Mouse (Mus musculus) heart, adult 18-20 months (tissue): Measurements from ENCODE around the gene Ankrd11. TPM values are rescaled to one million over a fixed set of nuclear protein-coding genes. Genes with fewer than 3 reads are reported as not detected.

Source experiments
- DNase-seq, 2 experiments: peaks; one replicate each; pipeline ENCODE4 v3.0.0; 2021 to 2022; ENCODE audit warnings: mixed read lengths in 1 of 2
- total RNA-seq, 2 experiments: library from RNA; stranded (reverse); gene quantifications; 2 replicates each; pipeline ENCODE4 v1.2.3; 2021

Gene Ankrd11
- total RNA-seq, 2 experiments from 2014 or later, result 67.7 to 72.7 TPM

DNA sequence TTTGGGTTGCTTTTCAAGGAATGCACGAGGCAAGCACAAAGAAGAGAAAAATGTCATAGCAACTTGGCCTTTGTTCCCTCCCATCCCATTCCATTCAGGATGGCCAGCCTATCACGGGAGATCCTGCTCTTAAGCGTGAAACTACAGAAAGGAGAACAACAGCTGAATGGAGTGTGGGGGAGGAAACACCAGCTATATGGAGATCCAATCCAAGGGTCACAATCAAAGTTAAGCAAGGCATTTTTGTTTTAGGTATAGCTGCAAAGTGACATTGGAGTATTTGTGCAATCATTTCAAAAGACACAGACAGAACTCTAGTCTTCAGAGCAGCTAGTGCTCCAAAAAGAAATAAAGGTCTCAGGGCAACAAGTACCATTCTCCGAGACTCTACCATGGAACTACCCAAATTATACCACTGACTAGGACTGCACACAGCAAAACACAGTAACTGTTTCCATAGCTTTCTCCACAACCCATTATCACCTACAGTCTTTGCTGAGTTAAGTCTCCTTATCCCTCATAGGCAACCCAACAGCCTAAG lies 1.9 kb downstream of the Ankrd11 start:
- peak in 1 of 2 experiments; percentile 27 for DNase-seq

GRCm38 (mm10) chr8:123039376-123040109 lies 2.5 kb downstream of the Ankrd11 start:
- DNase-seq, result peak in 1 of 2 experiments; percentile 17

DNA sequence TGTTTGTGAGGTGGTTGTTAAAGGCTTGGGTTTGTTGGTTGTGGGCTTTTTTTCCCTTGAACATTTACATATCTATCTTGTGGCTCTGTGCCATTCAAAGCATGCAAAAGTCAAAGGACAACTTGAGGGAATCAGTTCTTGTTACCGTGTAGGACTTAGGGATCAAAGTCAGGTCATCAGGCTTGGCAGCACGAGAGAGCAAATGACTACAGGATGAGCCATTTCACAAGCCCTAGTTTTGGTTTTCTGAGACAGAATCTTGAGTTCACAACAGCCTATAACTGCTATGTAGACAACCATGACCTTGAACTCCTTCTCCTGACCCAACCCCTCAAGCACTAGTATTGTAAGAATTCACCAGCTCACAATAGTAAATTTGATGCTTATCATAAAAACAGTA lies 3.7 kb downstream of the Ankrd11 start:
- peak in 1 of 2 experiments; percentile 22 for DNase-seq

DNA sequence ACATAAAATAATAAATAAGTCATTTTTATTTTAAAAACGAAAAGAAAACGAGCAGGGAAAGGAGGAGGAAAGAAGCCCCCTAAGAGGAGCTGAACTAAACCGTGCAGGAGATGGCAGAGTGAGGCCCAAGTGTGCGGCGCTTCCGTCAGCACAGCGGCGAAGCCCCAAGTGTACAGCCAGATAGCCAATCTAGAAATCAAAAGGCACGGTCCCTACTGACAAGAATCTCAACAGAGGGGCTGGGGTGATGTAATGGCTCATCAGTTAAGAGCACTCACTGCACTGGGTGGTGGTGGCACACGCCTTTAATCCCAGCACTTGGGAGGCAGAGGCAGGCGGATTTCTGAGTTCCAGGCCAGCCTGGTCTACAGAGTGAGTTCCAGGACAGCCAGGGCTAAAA lies 4.6 kb downstream of the Ankrd11 start:
- DNase-seq, result no peak

DNA sequence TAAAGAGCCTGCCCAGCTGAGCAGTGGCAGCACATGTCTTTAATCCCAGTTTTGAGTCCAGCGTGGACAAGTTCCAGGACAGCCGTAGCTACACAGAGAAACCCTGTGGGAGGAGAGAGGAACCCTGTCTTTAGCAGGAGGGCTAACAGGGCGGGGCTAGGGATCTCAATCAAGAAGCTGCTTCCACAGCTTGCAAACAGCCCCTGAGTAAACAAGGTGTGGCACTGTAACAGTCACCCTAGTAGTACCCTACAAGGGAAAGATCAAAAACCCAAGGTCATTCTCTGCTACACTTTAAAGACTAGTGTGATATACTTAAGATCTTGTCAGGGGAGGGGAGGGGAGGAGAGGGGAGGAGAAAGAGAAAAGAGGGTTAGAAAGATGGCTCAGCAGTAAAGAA lies 5.1 kb downstream of the Ankrd11 start:
- peak; percentile 37 to 42 for DNase-seq

DNA sequence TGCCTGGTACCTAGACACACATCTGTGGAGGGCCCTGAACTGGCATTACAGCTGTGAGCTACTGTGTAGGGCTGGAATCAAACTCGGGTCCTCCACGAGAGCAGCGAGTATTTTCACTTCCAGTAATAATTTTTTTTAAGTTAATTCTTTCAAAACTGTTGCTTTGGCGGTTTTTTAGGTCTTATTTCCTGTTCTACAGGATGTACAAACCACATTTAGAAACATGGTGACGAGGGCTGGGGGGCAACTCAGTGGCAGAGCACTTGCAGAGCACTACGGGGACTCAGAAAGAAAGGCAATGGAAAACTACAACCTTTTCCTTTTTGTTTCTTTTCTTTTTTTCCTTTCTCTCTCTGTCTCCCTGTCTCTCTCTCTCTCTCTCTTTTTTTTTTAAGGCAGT lies 7.9 kb downstream of the Ankrd11 start:
- peak; percentile 9 to 42 for DNase-seq

DNA sequence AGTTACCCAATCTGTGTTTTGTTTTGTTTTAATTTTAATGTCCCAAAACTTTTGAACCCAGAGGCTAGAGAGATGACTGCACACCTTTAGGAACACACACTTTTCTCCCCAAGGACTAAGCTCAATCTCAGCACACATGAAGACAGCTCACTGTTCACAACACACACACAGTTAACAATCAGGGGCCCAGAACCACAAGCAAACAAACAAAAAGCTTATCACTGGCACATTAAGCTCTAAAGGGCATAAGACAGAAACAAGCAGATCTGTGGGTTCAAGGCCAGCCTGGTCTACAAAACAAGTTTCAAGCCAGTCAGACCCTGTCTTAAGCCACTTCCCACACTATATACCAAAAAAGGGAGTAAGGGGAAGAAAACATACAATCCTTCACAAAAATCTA lies 8.6 kb downstream of the Ankrd11 start:
- no peak for DNase-seq

GRCm38 (mm10) chr8:123032730-123033129 lies 9.3 kb downstream of the Ankrd11 start:
- DNase-seq, result peak; percentile 11 to 50

DNA sequence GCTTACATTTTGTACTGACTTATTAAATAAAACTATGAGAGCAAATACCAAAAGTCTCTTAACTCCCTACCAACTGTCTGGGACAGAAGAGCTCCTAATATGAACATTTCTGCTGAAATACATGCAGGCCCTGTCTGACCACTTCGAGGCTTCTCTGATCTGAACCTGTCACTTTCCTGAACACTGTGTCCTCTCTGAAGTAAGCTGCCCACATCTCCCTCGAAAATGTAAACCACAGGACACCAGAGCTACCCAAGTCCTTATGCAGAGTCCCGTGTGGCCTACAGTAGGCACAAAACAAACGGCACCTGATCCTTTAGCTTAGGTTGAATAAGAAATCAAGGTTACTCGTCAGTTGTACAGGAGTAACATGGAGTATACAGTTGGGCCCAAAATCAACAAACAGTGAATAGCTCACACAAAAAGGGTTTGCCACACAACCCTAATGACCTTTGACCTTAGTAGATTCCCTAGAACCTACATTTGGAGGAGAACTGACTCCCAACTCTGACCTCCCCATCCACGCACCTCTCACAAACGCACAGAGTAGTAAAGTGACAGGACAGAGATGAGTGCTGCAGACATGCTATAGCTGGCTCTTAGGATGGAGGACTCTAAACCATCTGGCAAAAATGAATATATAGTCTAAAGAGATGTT lies 10.6 kb downstream of the Ankrd11 start:
- no peak for DNase-seq

- peak in 1 of 2 experiments; percentile 7 for DNase-seq
These were observed 12.0 kb downstream of the Ankrd11 start for GRCm38 (mm10) chr8:123030091-123030490.

GRCm38 (mm10) chr8:123027786-123028185 lies 14.3 kb downstream of the Ankrd11 start:
- no peak for DNase-seq

DNA sequence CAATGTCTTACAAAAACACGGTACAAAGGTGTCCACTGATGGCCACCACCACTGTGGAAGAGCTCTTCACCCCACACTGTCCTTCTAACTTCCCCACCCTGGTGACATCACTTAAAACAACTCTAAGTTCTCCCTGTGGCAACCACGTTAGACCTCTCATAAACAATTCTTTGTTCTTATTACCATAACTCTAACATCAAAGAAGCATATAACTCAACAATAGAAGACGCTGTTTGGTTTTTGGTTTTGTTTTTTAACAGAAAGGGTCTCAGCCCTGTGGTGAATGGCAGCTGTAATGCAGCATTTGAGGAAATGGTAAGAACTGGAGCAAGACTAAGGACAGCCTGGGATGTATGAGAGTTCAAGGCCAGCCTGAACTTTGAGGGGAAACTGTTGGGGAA lies 16.1 kb downstream of the Ankrd11 start:
- no peak for DNase-seq

GRCm38 (mm10) chr8:123024226-123024625 lies 17.9 kb downstream of the Ankrd11 start:
- no peak for DNase-seq

DNA sequence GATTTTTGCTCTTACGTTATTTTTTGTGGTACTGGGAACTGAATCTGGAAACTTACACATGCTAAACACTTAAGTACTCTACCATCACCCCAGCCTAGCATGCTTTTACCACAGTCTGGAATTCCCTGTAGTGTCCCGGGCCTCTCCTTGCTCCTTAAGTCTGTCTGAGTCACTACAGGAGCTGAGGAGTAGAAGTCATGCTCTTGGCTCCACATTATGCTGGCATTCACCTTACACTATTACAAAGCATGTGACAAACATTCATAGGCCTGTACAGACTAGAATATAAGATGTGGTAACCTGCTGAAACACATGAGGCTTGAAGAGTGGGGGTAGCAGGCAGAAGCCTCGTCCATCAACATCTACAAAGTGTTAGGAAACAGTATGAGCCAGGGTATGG lies 19.4 kb downstream of the Ankrd11 start:
- DNase-seq, result no peak

- no peak for DNase-seq
These were observed 20.8 kb downstream of the Ankrd11 start for GRCm38 (mm10) chr8:123021259-123021658.

- DNase-seq, result no peak
These were observed 21.2 kb downstream of the Ankrd11 start for GRCm38 (mm10) chr8:123020859-123021258.

DNA sequence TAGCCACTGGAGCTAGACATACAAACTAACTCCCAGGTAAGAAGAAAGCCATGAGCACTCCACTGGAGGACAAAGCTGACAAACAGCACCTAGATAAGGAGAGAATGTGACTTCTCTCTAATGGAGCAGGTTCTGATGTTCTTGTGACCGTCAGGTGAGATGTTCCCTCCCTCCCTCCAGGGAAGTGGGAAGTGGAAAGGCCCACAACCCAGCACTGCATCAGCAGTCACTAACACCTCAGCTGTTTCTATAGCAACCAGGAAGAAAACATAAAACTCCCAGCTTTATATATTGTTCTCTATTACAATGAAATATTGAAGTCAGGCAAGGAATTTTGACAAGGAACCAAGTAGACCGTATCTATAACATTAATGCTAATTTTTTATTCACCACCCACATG lies 22.0 kb downstream of the Ankrd11 start:
- no peak for DNase-seq

DNA sequence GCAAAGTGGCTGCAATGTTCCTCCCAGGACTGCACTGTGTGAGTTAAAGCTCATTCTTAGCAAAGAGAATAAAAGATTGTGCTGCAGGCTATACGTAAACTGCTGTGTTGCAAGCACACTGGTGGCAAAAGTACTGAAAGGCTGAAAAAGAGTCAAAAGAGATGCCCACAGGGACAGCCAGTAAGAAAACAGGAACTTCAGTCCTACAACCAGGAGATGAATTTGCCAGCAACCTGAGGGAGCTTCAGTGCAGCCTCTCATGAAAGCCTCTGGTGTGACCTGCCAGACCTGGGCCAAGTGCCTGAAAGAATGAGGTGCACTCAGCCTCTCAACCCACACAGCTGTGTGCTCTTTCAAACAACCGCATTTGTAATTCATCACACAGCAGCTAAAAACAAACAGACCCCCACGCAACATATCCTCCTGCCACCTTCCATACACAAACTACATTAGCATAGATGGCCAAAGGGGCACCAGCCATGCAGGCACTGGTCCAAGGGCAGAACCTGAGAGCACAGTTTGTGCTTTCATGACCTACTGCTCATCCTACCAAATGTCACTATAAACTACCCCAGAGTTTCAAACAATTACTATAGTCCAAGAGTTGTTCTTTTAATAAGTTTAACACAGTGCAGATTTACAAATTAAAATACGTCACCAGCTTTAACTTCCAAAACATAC lies 23.5 kb downstream of the Ankrd11 start:
- DNase-seq, result no peak

DNA sequence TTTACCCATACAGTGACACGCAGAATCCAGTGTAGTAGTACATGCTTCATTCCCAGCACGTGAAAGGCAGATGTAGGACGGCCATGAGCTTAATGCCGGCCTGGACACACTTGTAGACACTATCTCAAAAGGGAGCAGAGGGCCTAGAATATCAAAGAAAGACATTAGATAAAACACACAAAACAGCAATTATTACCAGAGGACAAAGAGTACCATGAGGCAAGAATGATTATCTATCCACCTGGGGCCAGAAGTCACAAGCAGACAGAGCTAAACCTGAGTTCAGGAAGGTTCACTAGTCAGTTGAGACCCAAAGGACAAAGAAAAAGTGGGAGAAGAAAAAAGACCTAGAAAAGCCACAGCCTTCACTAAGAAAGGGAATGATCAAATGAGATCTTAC lies 24.9 kb downstream of the Ankrd11 start:
- no peak for DNase-seq

- no peak for DNase-seq
These were observed 27.0 kb downstream of the Ankrd11 start for GRCm38 (mm10) chr8:123015074-123015473.

GRCm38 (mm10) chr8:123014429-123014828 lies 27.6 kb downstream of the Ankrd11 start:
- peak; percentile 34 to 48 for DNase-seq

DNA sequence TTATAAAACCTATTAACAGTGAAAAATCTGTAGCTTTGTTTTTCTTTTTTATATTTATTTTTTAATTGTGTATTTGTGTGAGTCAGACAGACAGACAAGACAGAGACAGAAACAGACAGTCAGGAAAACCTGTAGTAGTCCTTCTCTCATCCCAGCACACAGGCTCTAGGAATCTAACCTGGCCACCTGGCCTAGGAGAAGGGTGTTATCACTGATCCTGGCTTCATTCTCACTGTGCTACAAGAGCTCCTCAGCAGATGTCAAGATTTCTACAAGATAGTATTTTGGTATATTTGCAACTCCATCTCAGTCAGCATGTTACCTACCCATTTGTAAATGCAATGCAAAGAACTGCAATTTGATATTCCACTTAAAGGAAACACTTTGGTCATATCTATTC lies 30.8 kb downstream of the Ankrd11 start:
- no peak for DNase-seq

DNA sequence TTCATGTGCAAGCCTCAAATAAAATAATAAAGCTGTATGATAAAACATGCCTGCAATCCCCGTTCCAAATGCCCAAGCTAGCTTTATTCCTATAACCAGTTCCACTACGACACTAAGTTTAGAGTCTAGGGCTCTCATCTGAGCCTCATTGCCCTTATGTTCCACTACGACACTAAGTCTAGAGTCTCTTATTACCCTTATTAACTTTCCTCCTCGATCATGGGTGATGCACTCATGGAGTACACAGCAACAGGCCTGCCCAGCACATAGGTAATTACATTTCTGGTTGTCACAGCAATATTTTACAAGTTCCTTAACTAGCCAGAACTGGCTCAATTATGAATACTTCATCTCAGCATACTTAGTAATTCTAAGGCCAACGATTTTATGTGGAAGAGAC lies 36.3 kb downstream of the Ankrd11 start:
- no peak for DNase-seq
